Mouse (Mus musculus) urinary bladder, postnatal 25 days (tissue): Measurements from ENCODE around the gene Cldn15.
"Not testable (repeated sequence)": the region's sequence is repeated elsewhere in the genome, so short reads cannot be mapped to it uniquely, and the experiment has no call there.

Source experiments
- DNase-seq: peaks from one replicate; pipeline ENCODE4 v3.0.0; 2022; ENCODE audit warnings: low spot score

Cldn15 gene

GRCm38 (mm10) chr5:136949551-136950336, 16.7 kb upstream of the Cldn15 start:
- DNase-seq = not testable (repeated sequence)

DNA sequence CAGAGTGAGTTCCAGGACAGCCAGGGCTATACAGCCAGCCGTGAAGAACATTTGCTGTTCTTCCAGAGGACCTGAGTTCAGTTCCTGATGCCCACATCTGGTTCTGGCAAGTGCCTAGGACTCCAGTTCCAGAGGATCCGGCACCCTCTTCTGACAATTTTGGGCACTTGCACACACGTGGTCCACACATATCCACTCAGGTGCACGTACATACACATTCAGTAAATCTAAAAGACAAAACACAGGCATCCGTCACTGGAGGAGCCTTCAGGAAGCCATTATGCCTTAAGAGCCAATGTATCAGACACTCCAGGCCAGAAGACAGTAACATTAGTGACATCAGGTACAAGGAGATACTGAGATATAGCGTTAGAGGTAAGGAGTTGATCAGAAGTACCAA, 15.9 kb upstream of the Cldn15 start:
- DNase-seq = no peak

DNA sequence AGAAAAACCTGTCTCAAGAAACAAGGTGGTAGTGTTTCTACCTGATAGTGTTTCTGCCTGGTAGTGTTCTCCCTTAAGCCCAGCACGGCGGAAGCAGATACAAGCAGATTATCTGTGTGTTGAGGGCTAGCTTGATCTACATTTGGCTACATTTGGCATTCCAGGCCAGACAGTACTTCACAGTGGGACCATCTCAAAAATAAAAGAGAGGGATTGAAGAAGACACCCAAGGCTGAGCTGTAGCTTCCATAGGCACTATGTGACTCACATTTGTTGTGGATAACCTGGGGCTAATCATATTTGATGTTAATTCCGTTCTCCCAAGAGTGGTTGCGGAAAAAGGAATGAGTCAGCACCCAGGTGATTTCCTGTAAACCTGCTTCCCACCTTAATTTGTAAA, 14.3 kb upstream of the Cldn15 start:
- no peak for DNase-seq

- DNase-seq = peak; percentile 91
Observed at GRCm38 (mm10) chr5:136953015-136953414, 13.4 kb upstream of the Cldn15 start, which contains the start of gene Fis1. TSS of gene Fis1 (plus strand) at chr5:136953275.

DNA sequence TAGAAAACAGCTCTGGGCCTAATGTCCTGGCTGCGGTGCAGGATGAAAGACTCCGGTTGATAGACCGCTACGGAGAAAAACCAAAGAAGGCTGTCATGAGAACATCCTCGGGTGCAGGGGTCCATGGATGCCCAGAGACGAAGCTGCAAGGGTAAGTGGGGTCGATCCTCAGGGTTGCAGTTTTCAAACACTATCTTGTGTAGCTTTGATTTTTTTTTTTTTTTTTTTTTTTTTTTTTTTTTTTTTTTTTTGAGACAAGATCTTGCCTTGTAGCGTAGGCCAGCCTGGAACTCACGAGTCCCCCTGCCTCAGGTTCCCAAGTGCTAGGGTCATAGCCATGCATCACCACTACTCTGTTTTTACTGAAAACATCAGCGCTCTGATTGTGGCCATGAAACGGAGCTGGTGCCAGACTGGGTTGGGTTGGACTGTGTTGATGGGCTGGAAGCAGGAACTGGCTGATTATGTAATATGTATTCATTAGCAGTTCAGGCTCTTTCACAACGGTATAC, 12.9 kb upstream of the Cldn15 start:
- peak; percentile 34 for DNase-seq

- no peak for DNase-seq
Observed at GRCm38 (mm10) chr5:136955622-136956021, 10.8 kb upstream of the Cldn15 start.

DNA sequence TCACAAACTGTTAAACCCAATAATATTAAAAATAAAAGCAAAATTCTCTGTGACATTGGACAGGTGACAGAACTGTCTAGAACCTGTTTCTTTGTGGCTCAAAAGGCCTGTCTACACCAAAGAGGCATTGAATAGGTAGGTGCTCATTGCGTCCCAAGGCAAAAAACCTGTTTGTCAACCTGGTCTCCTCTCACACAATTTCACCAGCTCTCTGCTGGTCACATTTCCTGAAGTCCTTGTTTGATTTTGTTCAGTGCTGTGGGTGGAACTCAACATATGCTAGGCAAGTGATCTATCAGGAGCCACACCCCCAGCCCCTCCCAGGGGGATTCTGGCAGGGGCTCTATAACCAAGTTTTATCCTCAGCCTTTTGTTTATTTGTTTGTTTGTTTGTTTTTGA, 9.2 kb upstream of the Cldn15 start:
- no peak for DNase-seq

DNA sequence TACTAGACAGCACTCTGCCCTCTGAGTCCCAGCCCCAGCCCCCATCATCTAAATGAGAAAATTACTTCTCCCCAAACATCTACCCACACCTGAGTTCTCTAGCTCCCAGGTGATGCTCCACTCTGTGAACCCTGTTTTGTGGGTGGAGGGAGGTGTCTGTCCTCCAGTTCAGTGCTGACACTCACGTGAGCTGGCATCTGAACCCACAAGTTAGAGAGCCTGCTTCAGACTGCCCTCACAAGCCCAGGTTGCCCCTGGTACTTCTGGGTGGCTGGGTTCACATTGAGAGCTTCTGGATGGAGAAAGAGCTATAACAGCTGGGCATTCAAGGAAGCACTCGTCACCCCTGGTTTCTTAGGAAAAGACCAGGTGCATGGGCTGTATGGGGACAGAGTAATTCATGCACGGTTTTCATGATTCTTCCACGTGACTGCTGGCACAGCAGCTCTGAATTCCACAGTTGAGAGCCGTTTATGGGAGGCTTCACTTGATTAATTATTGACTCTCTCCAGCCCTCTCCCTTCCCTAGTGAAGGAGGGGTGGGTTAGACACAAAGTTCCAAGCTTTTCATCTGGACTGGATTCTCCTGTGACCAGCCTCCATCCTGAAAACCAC, 7.3 kb upstream of the Cldn15 start:
- no peak for DNase-seq

DNA sequence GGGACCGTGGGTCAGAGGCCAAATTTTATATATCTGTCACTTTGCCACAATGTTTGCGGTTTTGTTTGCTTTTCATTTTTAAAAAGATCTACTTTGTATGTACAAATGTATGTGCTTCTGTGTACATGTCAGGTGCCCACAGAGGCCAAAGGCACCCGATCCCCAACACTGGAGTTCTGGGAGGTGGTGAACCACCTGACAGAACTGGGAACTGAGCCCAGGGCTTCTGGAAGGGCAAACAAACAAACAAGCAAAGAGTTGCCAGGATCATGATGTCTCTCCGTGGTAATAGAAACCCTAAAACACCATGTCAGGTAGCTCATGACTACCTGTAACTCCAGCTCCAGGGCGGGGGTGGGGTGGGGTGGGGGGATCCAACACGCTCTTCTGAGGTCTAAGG, 6.4 kb upstream of the Cldn15 start:
- no peak for DNase-seq

- no peak for DNase-seq
Observed at GRCm38 (mm10) chr5:136961334-136961982, 5.0 kb upstream of the Cldn15 start.

DNA sequence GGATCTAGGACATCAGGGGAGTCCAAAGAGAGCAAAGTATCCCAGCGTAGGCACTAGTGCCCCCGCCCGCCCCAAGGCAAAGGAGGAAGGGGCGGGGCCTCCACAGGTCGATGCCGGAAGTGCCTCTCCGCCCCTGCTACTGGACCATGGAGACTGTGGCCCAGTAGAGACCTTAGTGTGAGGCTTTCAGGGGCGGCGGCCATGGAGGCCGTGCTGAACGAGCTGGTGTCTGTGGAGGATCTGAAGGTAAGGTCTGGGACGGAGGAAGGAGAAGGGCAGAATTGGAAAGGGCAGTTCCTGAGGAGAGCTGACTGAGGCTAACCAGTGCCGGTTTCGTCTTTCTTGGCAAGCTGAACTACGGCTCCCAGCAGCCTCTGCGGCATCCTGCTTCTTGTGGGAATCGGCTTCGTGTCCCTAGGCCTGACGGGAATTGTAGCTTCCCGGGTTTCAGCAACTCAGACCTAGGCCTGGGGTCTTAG, 4.4 kb upstream of the Cldn15 start:
- peak; percentile 77 for DNase-seq

GRCm38 (mm10) chr5:136962501-136962900, 3.9 kb upstream of the Cldn15 start:
- DNase-seq = peak; percentile 72

- no peak for DNase-seq
Observed at GRCm38 (mm10) chr5:136962966-136963540, 3.4 kb upstream of the Cldn15 start.

DNA sequence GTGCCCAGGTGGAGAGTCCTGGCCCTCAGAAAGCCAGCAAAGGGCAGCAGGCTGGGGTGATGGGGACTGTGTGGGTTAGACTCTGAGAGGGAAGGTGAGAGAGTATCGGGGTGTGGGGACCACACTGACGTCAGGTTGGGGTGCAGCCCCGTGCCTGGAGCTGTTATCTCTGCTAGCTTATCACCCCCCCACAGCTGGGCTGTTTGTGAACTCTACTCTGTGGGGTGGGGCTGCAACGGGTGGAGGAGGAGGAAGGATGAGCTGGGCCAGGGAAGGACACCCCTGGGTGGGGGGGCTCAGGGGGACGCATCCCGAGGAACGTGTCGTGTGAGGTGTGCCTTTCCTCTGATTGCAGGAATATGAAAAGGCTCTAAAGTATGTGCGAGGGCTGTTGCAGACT, 1.2 kb upstream of the Cldn15 start:
- peak; percentile 11 for DNase-seq

GRCm38 (mm10) chr5:136965686-136966085, 730 bp upstream of the Cldn15 start:
- no peak for DNase-seq

GRCm38 (mm10) chr5:136966861-136967455, 542 bp downstream of the Cldn15 start:
- DNase-seq = no peak

GRCm38 (mm10) chr5:136967592-136967991, 1.2 kb downstream of the Cldn15 start:
- DNase-seq = peak; percentile 19

DNA sequence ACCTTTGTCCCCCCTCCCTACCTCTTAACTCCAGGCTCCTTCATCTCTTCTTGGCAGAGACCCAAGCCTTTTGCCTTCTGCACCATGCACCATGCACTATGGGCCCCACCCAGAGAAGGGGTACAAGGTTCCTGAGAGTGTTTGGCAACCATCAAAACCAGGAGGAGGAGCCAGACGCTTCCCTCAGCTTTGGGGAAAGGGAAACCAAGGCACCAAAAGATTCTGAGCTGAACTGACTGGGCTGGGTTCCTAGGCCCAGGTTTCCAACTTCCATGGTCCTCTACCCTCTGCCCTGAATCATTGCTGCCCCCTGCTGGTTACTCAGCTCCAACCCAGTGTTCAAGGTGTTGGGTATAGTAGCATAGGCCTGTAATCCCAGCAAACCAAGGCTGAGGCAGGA, 4.3 kb downstream of the Cldn15 start:
- peak; percentile 79 for DNase-seq

DNA sequence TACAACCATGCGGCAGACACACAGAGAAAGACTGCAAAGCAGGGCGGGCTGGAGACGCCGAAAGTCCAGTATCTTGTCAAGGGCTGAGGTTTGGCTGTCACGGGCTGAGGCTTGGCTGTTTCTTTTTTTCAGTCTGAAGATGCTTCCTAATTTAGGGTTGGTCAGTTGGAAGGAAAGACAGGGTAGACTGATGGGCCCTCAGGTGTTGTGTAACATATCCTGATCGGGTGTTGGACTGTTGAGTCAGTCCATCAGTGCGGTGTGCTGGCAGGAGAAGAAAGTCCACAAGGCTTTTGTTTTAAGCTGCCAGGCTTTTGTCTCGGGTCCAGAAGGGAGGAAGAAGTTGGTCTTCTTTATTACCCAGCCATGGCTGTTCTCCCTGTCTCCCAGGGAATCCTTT, 7.3 kb downstream of the Cldn15 start:
- no peak for DNase-seq

GRCm38 (mm10) chr5:136977769-136978168, 11.4 kb downstream of the Cldn15 start:
- DNase-seq = no peak

- no peak for DNase-seq
Observed at GRCm38 (mm10) chr5:136979762-136980161, 13.3 kb downstream of the Cldn15 start.

GRCm38 (mm10) chr5:136980974-136981373, 14.6 kb downstream of the Cldn15 start:
- no peak for DNase-seq
